Comparison of ENCODE assay signal across 9 mouse cellular contexts in genomic region chr13:51279642-51280387, GRCm38 (mm10).
A peak's percentile ranks its signal among the peaks of the same experiment; 100 is the strongest.
DNase-seq lines count a peak whose midpoint lies in the region; ATAC-seq and TF ChIP-seq lines count a peak whose summit lies in the region.
"Had no signal": no experiment of that assay in that cellular context is flagged by ENCODE, and none has a peak within 500 bp of the region (broad histone marks: within the 10 kb centered on the region; RNA-seq: fewer than 3 reads in every experiment).

No protein-coding gene starts in this region.

- TF ChIP-seq CTCF in forebrain, postnatal 0 days (IDR thresholded peaks at IDR 0.05; ENCODE audit: low read depth): no peak

- H3K9me3 ChIP-seq in forebrain, embryonic 10.5 days: peaks cover 6% of the 10 kb centered on the region; the same call in 1 of the 2 replicates
- no peaks in the 10 kb centered on the region for H3K9me3 ChIP-seq in forebrain, postnatal 0 days (ENCODE audit: low read length)
- H3K9me3 ChIP-seq in hindbrain, embryonic 12.5 days (replicated peaks): 0 out of 2 replicates have a peak, but pooled peaks cover 8% of the 10 kb centered on the region
- H3K9me3 ChIP-seq in limb, embryonic 12.5 days: peaks cover 12% of the 10 kb centered on the region; the same call in 1 of the 2 replicates

- no peak overlapping the region for H3K4me2 ChIP-seq in forebrain, postnatal 0 days (ENCODE audit: low read depth)
- no peak overlapping the region for H3K4me2 ChIP-seq in hindbrain, embryonic 12.5 days (replicated peaks)
- peak overlapping the region; percentile 48 for H3K4me2 ChIP-seq in limb, embryonic 12.5 days

- H3K27me3 ChIP-seq in forebrain, embryonic 10.5 days (ENCODE audit: poor library complexity, severe bottlenecking): no peaks in the 10 kb centered on the region
- H3K27me3 ChIP-seq in forebrain, postnatal 0 days (ENCODE audit: insufficient read depth, low read length): no peaks in the 10 kb centered on the region
- H3K27me3 ChIP-seq in hindbrain, embryonic 12.5 days: no peaks in the 10 kb centered on the region
- H3K27me3 ChIP-seq in limb, embryonic 12.5 days: no peaks in the 10 kb centered on the region

- no peak overlapping the region for H3K9ac ChIP-seq in forebrain, postnatal 0 days
- H3K9ac ChIP-seq in hindbrain, embryonic 12.5 days: no peak overlapping the region
- H3K9ac ChIP-seq in limb, embryonic 12.5 days (replicated peaks): no peak overlapping the region; the same call in 1 of the 2 replicates

- H3K27ac ChIP-seq in forebrain, embryonic 10.5 days: peak overlapping the region; percentile 82
- H3K27ac ChIP-seq in forebrain, postnatal 0 days (ENCODE audit: low read depth, low read length): no peak overlapping the region
- H3K27ac ChIP-seq in hindbrain, embryonic 12.5 days: peak overlapping the region; percentile 76
- H3K27ac ChIP-seq in limb, embryonic 12.5 days: peak overlapping the region; percentile 98

- H3K4me1 ChIP-seq in forebrain, embryonic 10.5 days: peaks cover 31% of the 10 kb centered on the region
- no peaks in the 10 kb centered on the region for H3K4me1 ChIP-seq in forebrain, postnatal 0 days (ENCODE audit: insufficient read depth)
- H3K4me1 ChIP-seq in hindbrain, embryonic 12.5 days: peaks cover 21% of the 10 kb centered on the region
- peaks cover 55% of the 10 kb centered on the region for H3K4me1 ChIP-seq in limb, embryonic 12.5 days (replicated peaks)

- WGBS in forebrain, embryonic 10.5 days: 56% methylated on average over 8 of the region's 8 CpGs
- WGBS in forebrain, postnatal 0 days: 53% methylated on average over 8 of the region's 8 CpGs
- 42% methylated on average over 8 of the region's 8 CpGs for WGBS in hindbrain, embryonic 12.5 days
- 5% methylated on average over 8 of the region's 8 CpGs for WGBS in limb, embryonic 12.5 days

- peak; percentile 50 for DNase-seq in forebrain, embryonic 10.5 days (ENCODE audit: extremely low spot score, low spot score)
- no peak for DNase-seq in forebrain, postnatal 0 days
- DNase-seq in MN1 (ENCODE audit: low spot score): peak; percentile 67
- DNase-seq in thymus, postnatal 36 days: no peak
- DNase-seq in layer of hippocampus, adult 8-10 months (ENCODE audit: low spot score in 2 of 2): no peak
- DNase-seq in layer of hippocampus, adult 18-20 months (ENCODE audit: low spot score in 2 of 2): no peak
- DNase-seq: B cell, adult 2 months had no signal

- no peaks in the 10 kb centered on the region for H3K36me3 ChIP-seq in forebrain, embryonic 10.5 days (replicated peaks)
- H3K36me3 ChIP-seq in forebrain, postnatal 0 days (ENCODE audit: insufficient read depth): no peaks in the 10 kb centered on the region
- no peaks in the 10 kb centered on the region for H3K36me3 ChIP-seq in hindbrain, embryonic 12.5 days
- H3K36me3 ChIP-seq in limb, embryonic 12.5 days: no peaks in the 10 kb centered on the region

- H3K4me3 ChIP-seq in forebrain, embryonic 10.5 days: no peak overlapping the region
- no peak overlapping the region for H3K4me3 ChIP-seq in forebrain, postnatal 0 days (ENCODE audit: low read depth, low read length)
- H3K4me3 ChIP-seq in hindbrain, embryonic 12.5 days: no peak overlapping the region
- 0 out of 2 replicates have a peak overlapping the region, but pooled peaks have one; percentile 15 for H3K4me3 ChIP-seq in limb, embryonic 12.5 days (replicated peaks)

- ATAC-seq in forebrain, postnatal 0 days: no peak
- ATAC-seq in hindbrain, embryonic 12.5 days (ENCODE audit: low FRiP score): peak; percentile 48; the same call in 1 of the 2 replicates
- ATAC-seq in limb, embryonic 12.5 days (ENCODE audit: insufficient number of reproducible peaks, insufficient read depth, low FRiP score, low TSS enrichment, low read depth): peak; percentile 88

Comparison
In these comparisons a context has a peak if more than half of its experiments do, and no peak if none do; other contexts are left out.
1. DNase-seq: peak in forebrain, embryonic 10.5 days (single experiment) and MN1 (single experiment); none in forebrain, postnatal 0 days (single experiment), thymus, postnatal 36 days (0 of 2), layer of hippocampus, adult 8-10 months (0 of 2) and layer of hippocampus, adult 18-20 months (0 of 2).